8 mouse cellular contexts compared by ENCODE assay signal in the genomic region with DNA sequence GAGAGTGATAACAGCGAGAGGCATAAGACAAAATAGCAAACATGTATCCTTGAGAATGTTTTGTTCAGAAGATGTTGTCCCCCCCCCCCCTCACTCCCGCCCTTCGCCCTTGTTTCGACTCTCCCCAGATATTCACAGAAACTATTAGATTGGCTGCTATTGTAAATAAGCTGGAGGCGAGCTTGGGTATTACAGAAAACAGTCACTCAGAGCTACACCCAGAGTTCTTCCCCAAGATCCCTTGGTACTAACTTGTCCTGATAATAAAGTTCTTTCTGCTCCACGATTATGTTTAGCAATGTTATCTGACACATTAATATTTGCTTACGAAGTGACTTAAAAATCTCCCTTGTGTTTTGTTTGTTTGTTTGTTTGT. TPM values are rescaled to one million over a fixed set of nuclear protein-coding genes. Genes with fewer than 3 reads are reported as not detected.
A peak's percentile ranks its signal among the peaks of the same experiment; 100 is the strongest.
DNase-seq lines count a peak whose midpoint lies in the region; ATAC-seq and TF ChIP-seq lines count a peak whose summit lies in the region.

No protein-coding gene starts in this region.

- TF ChIP-seq POLR2A in ES-Bruce4 (IDR thresholded peaks at IDR 0.05; ENCODE audit: insufficient read depth, low read length): no peak

- peak overlapping the region; percentile 94 for H3K27ac ChIP-seq in gastrocnemius, adult 2 months
- no peak overlapping the region for H3K27ac ChIP-seq in ES-Bruce4 (ENCODE audit: insufficient read depth, low read length)

- peak; percentile 18; the same call in 1 of the 2 replicates for TF ChIP-seq CTCF in gastrocnemius, adult 2 months (IDR thresholded peaks at IDR 0.05)
- TF ChIP-seq CTCF in ES-Bruce4 (IDR thresholded peaks at IDR 0.05; ENCODE audit: low read depth, low read length): no peak

- no peaks in the 10 kb centered on the region for H3K36me3 ChIP-seq in ES-Bruce4 (ENCODE audit: control insufficient read depth, insufficient read depth, low read length, poor library complexity, severe bottlenecking)

- DNase-seq in gastrocnemius, adult 2 months: no peak
- DNase-seq in gastrocnemius, postnatal 4 days (ENCODE audit: low spot score in 2 of 2): no peak
- DNase-seq in embryo, embryonic 10 days (ENCODE audit: low spot score): no peak
- DNase-seq in thymus, postnatal 4 days: no peak

- ATAC-seq in granulocyte monocyte progenitor cell, adult 5-6 weeks (replicated peaks; ENCODE audit: poor library complexity, severe bottlenecking): 0 out of 2 replicates have a peak, but pooled peaks have one; percentile 4
- peak; percentile 1; the same call in 1 of the 2 replicates for ATAC-seq in megakaryocyte, adult 5-6 weeks (ENCODE audit: poor library complexity, severe bottlenecking)
- no peak for ATAC-seq in CD4-positive, CD25-positive, alpha-beta regulatory T cell, adult 4 months

- H3K4me1 ChIP-seq in ES-Bruce4 (ENCODE audit: control insufficient read depth, insufficient read depth, low read length): no peaks in the 10 kb centered on the region

- H3K4me3 ChIP-seq in gastrocnemius, adult 2 months: peak overlapping the region; percentile 79
- H3K4me3 ChIP-seq in ES-Bruce4 (ENCODE audit: low read depth, low read length): no peak overlapping the region

- intact Hi-C loops in gastrocnemius, adult 2 months (cut with DNase I): loop anchor here (5.0 kb wide), 1 partner anchor 40 kb away; no protein-coding TSS in a partner anchor

- no peaks in the 10 kb centered on the region for H3K9me3 ChIP-seq in ES-Bruce4 (replicated peaks; ENCODE audit: control insufficient read depth, insufficient read depth, low read length, poor library complexity, severe bottlenecking)

- no peak for TF ChIP-seq EP300 in ES-Bruce4 (IDR thresholded peaks at IDR 0.05; ENCODE audit: insufficient read depth, low read depth, low read length)

- 0 out of 2 replicates have a peak overlapping the region, but pooled peaks have one; percentile 40 for H3K9ac ChIP-seq in ES-Bruce4 (ENCODE audit: low read depth, poor library complexity, severe bottlenecking)

- no peaks in the 10 kb centered on the region for H3K27me3 ChIP-seq in ES-Bruce4 (ENCODE audit: control insufficient read depth, insufficient read depth, low read length, poor library complexity, severe bottlenecking)

RNA-seq across cellular contexts. Expression of a gene that starts 0.6 kb away (rescaled TPM):
- 10 to 100 TPM; 17.0 to 21.3 TPM for total RNA-seq in gastrocnemius, adult 2 months (2021)
- 10 to 100 TPM; 11.9 to 13.7 TPM for total RNA-seq in gastrocnemius, postnatal 4 days (2021)
- polyA plus RNA-seq in ES-Bruce4 (2011; ENCODE audit: insufficient read depth, insufficient read length, low read depth, missing spikeins): not detected in 2 replicates
- total RNA-seq in granulocyte monocyte progenitor cell, adult 5-6 weeks (2014; fragmentation: Nextera tagmentation): 29.6 and 42.3 TPM in 2 replicates
- total RNA-seq in granulocyte monocyte progenitor cell, adult 5-6 weeks (2017): 45.2 and 58.2 TPM in 2 replicates
- 66.5 and 67.1 TPM in 2 replicates for total RNA-seq in megakaryocyte, adult 5-6 weeks (2015)
- total RNA-seq in megakaryocyte, adult 5-6 weeks (2017): 78.0 and 81.5 TPM in 2 replicates
- polyA plus RNA-seq in CD4-positive, CD25-positive, alpha-beta regulatory T cell, adult 4 months (2017; shearing (Covaris generic)): under 1 TPM; 0.14 to 0.36 TPM

RNA-seq across cellular contexts. Expression of a gene that starts 7.1 kb away (rescaled TPM):
- total RNA-seq in gastrocnemius, adult 2 months (2021): not detected
- not detected for total RNA-seq in gastrocnemius, postnatal 4 days (2021)
- polyA plus RNA-seq in ES-Bruce4 (2011; ENCODE audit: insufficient read depth, insufficient read length, low read depth, missing spikeins): 1.4 and 2.2 TPM in 2 replicates
- not detected in 2 replicates for total RNA-seq in granulocyte monocyte progenitor cell, adult 5-6 weeks (2014; fragmentation: Nextera tagmentation)
- total RNA-seq in granulocyte monocyte progenitor cell, adult 5-6 weeks (2017): not detected in 2 replicates
- not detected in 2 replicates for total RNA-seq in megakaryocyte, adult 5-6 weeks (2015)
- total RNA-seq in megakaryocyte, adult 5-6 weeks (2017): not detected in 2 replicates
- not detected for polyA plus RNA-seq in CD4-positive, CD25-positive, alpha-beta regulatory T cell, adult 4 months (2017; shearing (Covaris generic))
